Mouse (Mus musculus) G1E-ER4 (cell line): ENCODE results near the gene Klc2. TPM values are rescaled to one million over a fixed set of nuclear protein-coding genes. Genes with fewer than 3 reads are reported as not detected.

Experiments used
- GATA1 ChIP-seq: IDR thresholded peaks from one replicate; pipeline ENCODE4 v1.8.0; 2012; ENCODE audit warnings: low read length, inconsistent platforms
- polyA plus RNA-seq: library from polyadenylated mRNA; stranded (reverse); fragments of >175 nt; gene quantifications from 2 replicates; pipeline ENCODE4 v1.2.3, GENCODE M21; 2012

The Klc2 gene
- polyA plus RNA-seq, 1 experiment: 9.0 TPM

DNA sequence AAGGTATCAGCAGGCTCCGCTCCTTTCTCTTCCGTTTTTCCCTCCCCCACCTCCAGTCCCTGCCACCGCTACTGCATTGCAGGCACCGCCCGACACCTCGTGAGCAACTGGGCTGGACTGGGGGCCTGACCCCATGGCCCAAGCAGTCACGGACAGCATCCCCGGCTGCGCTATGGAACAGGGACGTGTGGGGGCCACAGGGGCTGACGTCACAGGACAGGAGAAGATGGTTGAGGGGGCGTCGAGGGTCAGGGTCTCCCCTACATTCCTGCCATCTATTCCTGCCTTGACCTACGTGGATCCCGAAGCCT, 33.6 kb downstream of the Klc2 start:
- no peak for TF ChIP-seq GATA1

DNA sequence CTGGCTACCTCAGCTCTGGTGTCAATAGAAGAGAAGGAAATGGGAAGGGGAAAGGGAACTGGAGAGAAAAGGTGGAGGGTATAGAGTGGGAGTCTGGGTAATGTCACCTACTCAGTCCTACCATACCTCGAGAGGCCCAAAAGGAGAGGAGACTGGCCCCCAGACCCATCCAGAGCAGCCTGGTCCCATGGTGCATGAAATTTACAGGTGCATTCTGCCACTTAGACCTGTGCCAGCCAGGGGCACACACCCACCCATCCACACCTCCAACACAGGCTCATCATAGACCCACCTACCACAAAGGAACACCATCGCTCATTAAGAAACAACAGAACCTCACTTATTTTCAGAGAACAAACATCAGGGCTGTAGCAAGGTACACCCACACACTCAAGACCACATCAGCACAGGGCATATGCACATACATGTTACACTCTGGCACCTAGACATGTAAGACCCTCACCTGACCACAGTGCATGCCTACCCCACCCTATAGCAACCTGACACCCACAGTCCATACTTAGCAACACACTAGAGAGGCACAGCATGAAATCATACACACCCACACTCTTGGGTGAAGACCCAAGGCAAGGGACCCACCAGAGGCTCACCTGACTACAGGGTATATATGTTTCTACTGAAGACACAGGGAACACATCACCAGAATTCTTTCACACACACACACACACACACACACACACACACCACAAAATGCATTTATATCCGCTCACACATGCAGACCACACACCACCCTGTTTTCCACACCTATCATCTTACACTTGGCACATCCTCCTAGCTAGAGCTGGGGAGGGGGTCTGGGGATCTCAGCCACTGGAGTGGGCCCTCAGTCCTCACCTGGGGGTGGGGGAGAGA, 34.2 kb downstream of the Klc2 start:
- no peak for TF ChIP-seq GATA1

DNA sequence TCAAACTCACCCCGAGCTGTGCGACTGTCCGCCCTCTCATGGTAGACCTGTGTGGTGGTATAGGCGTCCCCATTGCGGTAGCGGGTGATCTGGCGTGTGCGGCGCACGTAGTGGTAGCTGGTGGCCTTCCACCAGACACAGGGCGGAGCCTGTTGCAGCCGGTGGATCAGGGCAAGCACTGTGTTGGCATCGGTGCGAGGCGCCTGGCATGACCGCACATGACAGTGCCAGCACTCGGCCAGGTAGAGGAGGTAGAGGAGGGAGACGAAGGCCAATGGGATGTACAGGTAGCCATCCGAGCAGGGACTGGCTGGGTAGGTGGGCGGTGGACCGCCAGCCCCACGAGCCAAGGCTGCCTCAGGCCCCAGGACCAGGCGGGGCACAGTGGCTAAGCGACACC, 35.8 kb downstream of the Klc2 start:
- TF ChIP-seq GATA1: no peak

DNA sequence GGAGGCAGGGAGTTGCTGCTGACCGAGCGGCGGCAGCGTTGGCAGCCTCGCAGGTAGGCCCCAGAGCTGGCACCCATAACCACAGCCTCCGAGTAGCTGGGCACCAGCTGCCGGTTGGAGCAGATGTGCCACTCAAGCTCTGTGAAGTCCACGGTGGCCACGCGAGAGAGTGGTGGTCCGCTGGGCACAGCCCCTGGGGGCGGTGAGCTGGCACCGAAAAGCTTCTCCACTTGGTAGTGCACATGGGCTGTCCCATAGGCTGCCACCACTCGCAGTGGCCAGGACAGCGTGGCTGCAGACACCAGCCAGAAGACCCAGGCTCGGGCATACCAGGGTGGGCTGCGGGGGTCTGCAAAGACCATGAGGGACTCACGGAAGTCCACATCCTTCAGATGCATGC, 36.4 kb downstream of the Klc2 start:
- no peak for TF ChIP-seq GATA1

DNA sequence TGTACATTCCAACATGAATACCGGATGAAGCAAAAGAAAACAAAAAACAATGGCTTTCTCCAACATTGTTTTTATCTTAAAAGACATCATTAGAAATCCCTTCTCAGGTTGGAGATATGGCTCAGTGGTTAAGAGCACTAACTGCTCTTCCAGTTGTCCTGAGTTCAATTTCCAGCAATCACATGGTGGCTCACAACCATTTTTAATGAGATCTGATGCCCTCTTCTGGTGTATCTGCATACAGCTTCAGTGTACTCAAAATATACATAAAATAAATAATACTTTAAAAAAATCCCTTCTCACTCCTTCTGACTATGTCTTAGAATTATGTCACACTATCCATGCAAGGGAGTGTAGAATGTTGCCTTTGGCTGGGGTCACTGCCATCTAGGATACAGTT, 39.1 kb downstream of the Klc2 start:
- no peak for TF ChIP-seq GATA1

DNA sequence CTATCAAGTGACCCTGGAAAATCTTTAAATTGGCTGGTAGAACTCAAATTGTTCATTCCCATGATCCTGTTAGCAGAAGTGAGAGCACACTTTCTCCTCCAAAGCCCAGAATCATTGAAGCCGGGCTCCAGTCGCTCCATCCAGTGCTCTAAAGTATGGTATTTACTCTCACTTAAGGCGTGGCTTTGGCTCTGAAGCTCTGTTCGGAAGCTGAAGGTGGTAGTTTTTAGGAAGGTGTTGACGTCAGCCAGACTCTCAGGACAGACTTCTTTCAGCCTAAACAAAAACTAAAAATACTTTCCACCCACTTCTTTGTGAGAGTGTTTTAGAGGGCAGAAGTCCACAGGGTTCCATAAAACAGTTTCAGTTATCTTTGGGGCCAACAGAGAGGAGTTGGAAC, 44.8 kb downstream of the Klc2 start:
- no peak for TF ChIP-seq GATA1

DNA sequence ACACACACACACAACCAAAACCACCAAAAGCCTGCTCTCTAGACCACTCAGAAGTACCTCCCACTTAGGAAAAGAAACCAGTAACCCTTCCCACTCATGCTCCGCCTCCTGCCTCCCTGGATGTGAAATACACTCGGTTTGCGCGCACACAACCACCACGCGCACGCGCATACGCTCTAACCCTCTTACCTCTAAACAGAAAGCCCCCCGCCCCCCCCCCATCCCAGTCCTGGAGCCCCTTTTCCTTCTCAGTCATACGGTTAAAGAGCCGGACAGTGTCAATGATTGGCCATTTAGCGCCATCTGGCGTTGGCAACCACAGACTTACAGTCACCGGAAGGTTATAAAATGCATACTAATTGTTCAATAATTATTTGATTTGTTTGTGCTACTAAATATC, 45.3 kb downstream of the Klc2 start:
- no peak for TF ChIP-seq GATA1

DNA sequence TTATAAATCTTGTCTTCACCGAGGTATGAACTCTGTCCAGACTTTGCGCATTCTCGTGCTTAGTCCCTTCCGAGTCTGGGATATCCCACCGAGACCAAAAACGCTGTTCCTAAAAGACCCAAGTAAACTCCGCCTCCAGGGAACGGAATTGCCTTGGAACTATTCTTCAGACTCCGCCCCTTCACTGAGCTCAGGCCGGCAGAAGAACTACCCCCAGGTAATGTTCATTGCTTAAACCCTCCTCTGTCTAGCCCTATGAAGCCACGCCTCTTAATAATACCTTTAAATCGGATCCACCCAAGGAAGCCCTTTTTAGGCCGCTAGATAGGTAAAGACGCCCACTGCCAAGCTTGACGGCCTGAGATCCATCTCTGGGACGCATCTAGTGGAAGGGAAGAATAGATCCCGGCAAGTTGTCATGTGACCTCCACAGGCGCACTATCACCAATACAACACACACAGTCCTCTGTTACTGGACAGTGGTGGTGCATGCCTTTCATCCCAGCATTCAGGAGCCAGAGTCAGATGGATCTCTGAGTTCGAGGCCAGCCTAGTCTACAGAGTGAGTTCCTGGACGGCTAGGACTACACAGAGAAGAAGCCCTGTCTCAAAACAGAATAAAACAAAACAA, 45.9 kb downstream of the Klc2 start:
- no peak for TF ChIP-seq GATA1

DNA sequence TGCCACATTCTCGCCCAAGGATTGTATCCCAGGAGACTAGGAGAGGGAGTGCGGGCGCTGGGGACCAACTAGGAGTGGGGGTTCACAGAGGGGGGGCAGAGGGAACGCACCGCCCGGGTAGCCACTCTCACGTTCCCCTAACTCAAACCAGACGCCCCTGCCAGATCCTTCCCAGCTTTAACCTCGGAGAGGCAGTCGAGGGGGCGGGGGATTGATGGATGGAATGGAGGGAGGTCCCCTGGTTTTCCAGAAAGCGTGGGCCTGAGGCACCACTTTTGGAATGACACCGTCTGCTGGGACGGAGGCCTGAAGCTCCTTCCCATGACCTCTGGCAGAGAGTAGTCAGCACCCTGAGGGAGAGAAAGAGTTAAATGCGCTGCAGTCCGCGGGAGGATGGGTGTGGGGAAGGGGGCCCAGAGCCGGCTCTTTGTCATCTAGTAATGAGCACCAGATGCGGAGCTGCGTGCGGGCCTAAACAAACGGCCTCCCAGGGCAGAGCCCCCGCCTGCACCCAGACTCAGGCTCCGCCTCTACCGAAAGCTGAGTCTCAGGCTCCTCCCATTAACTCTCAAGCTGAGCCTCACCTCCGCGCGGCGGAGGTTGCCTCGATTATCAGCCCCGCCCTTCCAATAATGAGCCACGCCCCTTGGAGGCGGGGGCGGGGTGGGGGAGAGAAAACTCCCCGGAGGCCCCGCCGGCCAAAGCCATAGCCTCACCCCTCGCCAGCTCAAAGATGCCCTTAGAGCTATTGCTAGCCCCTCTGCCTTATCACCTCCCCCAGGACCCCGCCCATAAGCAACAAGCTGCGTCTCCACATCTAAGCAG, 46.6 kb downstream of the Klc2 start:
- TF ChIP-seq GATA1: no peak

DNA sequence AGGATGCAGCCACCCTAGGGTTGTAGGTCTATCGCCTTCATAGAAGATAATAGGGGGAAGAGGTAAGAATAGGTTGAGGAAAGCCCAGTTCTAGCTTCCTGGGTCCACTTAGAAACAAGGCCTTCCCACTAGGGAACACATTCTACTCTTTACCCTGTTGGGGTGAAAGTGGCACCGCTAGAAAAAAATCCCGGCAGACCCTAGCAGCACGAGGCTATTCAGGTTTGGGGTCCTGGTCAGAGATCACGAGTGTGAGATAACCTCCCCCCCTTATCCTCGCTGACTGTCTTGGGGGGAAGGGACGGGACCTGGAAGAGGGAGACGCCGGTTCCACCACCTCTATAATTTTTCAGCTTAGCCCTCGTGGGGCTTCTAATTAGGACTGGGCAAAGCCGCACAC, 47.3 kb downstream of the Klc2 start:
- TF ChIP-seq GATA1: no peak

DNA sequence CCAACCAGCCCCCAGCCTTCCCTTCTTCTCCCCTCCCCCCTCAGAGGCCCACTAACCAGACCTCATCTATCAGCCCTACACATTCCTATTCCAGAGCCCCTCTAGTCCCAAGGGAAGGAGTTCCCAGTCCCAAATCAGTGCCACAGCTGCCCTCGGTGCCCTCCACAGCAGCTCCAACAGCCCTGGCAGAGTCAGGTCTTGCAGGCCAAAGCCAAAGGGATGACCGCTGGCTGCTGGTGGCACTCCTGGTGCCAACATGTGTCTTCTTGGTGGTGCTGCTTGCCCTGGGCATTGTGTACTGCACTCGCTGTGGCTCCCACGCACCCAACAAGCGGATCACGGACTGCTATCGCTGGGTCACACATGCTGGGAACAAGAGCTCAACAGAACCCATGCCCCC, 48.4 kb downstream of the Klc2 start:
- TF ChIP-seq GATA1: no peak

DNA sequence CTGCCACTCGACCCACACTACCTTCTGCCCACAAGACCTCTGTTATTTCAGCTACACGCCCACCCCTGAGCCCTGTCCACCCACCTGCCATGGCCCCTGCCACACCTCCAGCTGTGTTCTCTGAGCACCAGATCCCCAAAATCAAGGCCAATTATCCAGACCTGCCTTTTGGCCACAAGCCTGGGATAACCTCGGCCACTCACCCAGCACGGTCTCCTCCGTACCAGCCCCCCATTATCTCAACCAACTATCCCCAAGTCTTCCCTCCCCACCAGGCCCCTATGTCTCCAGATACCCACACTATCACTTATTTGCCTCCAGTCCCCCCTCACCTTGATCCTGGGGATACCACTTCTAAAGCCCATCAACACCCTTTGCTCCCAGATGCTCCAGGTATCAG, 48.9 kb downstream of the Klc2 start:
- TF ChIP-seq GATA1: no peak

DNA sequence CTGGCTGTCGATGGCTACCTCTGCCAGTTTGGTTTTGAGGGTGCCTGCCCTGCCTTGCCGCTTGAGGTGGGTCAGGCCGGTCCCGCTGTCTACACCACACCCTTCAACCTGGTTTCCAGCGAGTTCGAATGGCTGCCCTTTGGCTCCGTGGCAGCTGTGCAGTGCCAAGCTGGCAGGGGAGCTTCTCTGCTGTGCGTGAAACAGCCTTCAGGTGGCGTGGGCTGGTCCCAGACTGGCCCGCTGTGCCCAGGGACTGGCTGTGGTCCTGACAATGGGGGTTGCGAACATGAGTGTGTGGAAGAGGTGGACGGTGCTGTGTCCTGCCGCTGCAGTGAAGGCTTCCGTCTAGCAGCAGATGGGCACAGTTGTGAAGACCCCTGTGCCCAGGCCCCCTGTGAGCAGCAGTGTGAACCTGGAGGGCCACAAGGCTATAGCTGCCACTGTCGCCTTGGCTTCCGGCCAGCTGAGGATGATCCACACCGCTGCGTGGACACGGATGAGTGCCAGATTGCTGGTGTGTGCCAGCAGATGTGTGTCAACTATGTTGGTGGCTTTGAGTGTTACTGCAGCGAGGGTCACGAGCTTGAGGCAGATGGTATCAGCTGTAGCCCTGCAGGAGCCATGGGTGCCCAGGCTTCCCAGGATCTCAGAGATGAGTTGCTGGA, 49.7 kb downstream of the Klc2 start:
- no peak for TF ChIP-seq GATA1

DNA sequence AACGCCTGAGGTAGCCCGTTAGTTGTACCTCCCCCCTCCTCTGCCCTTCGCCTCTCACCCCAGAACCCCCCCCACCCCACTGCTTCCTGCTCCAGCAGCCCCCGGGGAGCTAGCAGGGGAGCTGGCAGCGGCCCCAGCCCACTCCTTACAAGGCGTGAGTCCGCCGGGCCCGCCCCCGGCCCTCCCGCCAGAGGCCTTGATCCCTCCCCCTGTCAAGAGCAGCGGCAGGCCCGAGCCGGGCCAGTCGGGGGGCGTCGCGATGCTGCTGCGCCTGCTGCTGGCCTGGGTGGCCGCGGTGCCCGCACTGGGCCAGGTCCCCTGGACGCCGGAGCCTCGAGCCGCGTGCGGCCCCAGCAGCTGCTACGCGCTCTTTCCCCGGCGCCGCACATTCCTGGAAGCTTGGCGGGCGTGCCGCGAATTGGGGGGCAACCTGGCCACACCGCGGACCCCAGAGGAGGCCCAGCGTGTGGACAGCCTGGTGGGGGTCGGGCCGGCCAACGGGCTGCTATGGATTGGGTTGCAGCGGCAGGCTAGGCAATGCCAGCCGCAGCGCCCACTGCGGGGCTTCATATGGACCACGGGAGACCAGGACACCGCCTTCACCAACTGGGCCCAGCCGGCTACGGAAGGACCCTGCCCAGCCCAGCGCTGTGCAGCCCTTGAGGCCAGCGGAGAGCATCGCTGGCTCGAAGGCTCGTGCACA, 50.3 kb downstream of the Klc2 start, which contains the start of gene Cd248:
Gene Cd248, plus strand, starts transcription at position 212 of the 703 bp plus-strand sequence.
- TF ChIP-seq GATA1: no peak
